7 mouse cellular contexts compared by ENCODE assay signal in the genomic region with DNA sequence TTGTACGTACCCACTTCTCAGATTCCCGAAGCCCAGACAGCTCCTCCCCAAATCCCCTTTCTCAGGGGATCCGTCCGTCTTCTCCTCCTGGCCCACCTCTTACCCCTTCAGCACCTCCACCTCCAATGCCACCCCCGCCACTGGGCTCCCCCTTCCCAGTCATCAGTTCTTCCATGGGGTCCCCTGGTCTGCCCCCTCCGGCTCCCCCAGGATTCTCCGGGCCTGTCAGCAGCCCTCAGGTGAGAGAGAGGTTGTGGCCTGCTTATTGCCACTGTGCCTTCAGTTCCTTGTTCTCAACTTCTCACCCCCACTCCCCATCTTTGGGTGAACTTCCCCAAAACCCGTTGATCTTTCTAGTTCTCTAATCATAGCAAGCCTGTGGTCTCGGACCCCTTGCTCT. TPM values are rescaled to one million over a fixed set of nuclear protein-coding genes. Genes with fewer than 3 reads are reported as not detected.
DNase-seq lines count a peak whose midpoint lies in the region; ATAC-seq and TF ChIP-seq lines count a peak whose summit lies in the region.

No protein-coding gene starts in this region.

- WGBS in lung, adult 2 months, result 49% methylated on average over 9 of the region's 9 CpGs
- 55% methylated on average over 9 of the region's 9 CpGs for WGBS in cerebellum, adult 2 months
- WGBS in forebrain, embryonic 10.5 days, result 62% methylated on average over 9 of the region's 9 CpGs
- 43% methylated on average over 9 of the region's 9 CpGs for WGBS in kidney, embryonic 15.5 days
- WGBS in midbrain, embryonic 15.5 days, result 48% methylated on average over 9 of the region's 9 CpGs

- no peak for DNase-seq in lung, adult 2 months
- DNase-seq in lung, postnatal 36 days, result no peak
- DNase-seq in cerebellum, adult 2 months, result peak; percentile 29 to 45
- no peak for DNase-seq in forebrain, embryonic 10.5 days (ENCODE audit: extremely low spot score, low spot score)
- DNase-seq in urinary bladder, postnatal 36 days (ENCODE audit: low spot score in 2 of 2), result no peak

- H3K4me3 ChIP-seq in lung, adult 2 months (replicated peaks; ENCODE audit: extremely low read depth, low read depth, low read length), result peak overlapping the region; percentile 76
- peak overlapping the region; percentile 94 for H3K4me3 ChIP-seq in cerebellum, adult 2 months (replicated peaks; ENCODE audit: insufficient read depth, low read depth, low read length)
- H3K4me3 ChIP-seq in forebrain, embryonic 10.5 days, result peak overlapping the region; percentile 98
- peak overlapping the region; percentile 75 for H3K4me3 ChIP-seq in kidney, embryonic 15.5 days (replicated peaks)
- peak overlapping the region; percentile 71 for H3K4me3 ChIP-seq in midbrain, embryonic 15.5 days

- TF ChIP-seq POLR2A in lung, adult 2 months (IDR thresholded peaks at IDR 0.05; ENCODE audit: borderline replicate concordance, extremely low read depth, low read depth, low read length), result no peak
- no peak for TF ChIP-seq POLR2A in cerebellum, adult 2 months (IDR thresholded peaks at IDR 0.05; ENCODE audit: borderline replicate concordance, insufficient read depth, low read length)

- H3K36me3 ChIP-seq in forebrain, embryonic 10.5 days (replicated peaks), result peaks cover 76% of the 10 kb centered on the region
- peaks cover 60% of the 10 kb centered on the region for H3K36me3 ChIP-seq in kidney, embryonic 15.5 days
- peaks cover 31% of the 10 kb centered on the region for H3K36me3 ChIP-seq in midbrain, embryonic 15.5 days (replicated peaks)

- peak overlapping the region; percentile 74 for H3K4me2 ChIP-seq in kidney, embryonic 15.5 days
- H3K4me2 ChIP-seq in midbrain, embryonic 15.5 days, result peak overlapping the region; percentile 80

- H3K4me1 ChIP-seq in lung, adult 2 months (ENCODE audit: control insufficient read depth, insufficient read depth, low read length), result peaks cover 11% of the 10 kb centered on the region
- peaks cover 22% of the 10 kb centered on the region for H3K4me1 ChIP-seq in cerebellum, adult 2 months (ENCODE audit: control insufficient read depth, insufficient read depth, low read length)
- peaks cover 71% of the 10 kb centered on the region for H3K4me1 ChIP-seq in forebrain, embryonic 10.5 days
- peaks cover 42% of the 10 kb centered on the region for H3K4me1 ChIP-seq in kidney, embryonic 15.5 days
- peaks cover 50% of the 10 kb centered on the region for H3K4me1 ChIP-seq in midbrain, embryonic 15.5 days

- no peak for ATAC-seq in kidney, embryonic 15.5 days (replicated peaks; ENCODE audit: low FRiP score)
- no peak for ATAC-seq in midbrain, embryonic 15.5 days (replicated peaks)

- no peak for TF ChIP-seq CTCF in lung, adult 2 months (IDR thresholded peaks at IDR 0.05; ENCODE audit: insufficient read depth, low read length)
- no peak for TF ChIP-seq CTCF in cerebellum, adult 2 months (IDR thresholded peaks at IDR 0.05; ENCODE audit: borderline replicate concordance, insufficient read depth, low read depth, low read length)

- H3K9ac ChIP-seq in kidney, embryonic 15.5 days, result peak overlapping the region; percentile 92
- peak overlapping the region; percentile 75 for H3K9ac ChIP-seq in midbrain, embryonic 15.5 days

- H3K27me3 ChIP-seq in cerebellum, adult 2 months (ENCODE audit: control insufficient read depth, insufficient read depth, low read length), result no peaks in the 10 kb centered on the region
- H3K27me3 ChIP-seq in forebrain, embryonic 10.5 days (ENCODE audit: poor library complexity, severe bottlenecking), result peaks cover 6% of the 10 kb centered on the region
- peaks cover 6% of the 10 kb centered on the region; the same call in 1 of the 2 replicates for H3K27me3 ChIP-seq in kidney, embryonic 15.5 days
- no peaks in the 10 kb centered on the region for H3K27me3 ChIP-seq in midbrain, embryonic 15.5 days (replicated peaks)

- H3K9me3 ChIP-seq in forebrain, embryonic 10.5 days, result no peaks in the 10 kb centered on the region
- H3K9me3 ChIP-seq in kidney, embryonic 15.5 days (replicated peaks), result no peaks in the 10 kb centered on the region
- no peaks in the 10 kb centered on the region for H3K9me3 ChIP-seq in midbrain, embryonic 15.5 days

- H3K27ac ChIP-seq in cerebellum, adult 2 months (ENCODE audit: insufficient read depth, low read length), result peak overlapping the region; percentile 65; the same call in 1 of the 2 replicates
- peak overlapping the region; percentile 100 for H3K27ac ChIP-seq in forebrain, embryonic 10.5 days
- peak overlapping the region; percentile 99; the same call in 1 of the 2 replicates for H3K27ac ChIP-seq in kidney, embryonic 15.5 days
- peak overlapping the region; percentile 99; the same call in 1 of the 2 replicates for H3K27ac ChIP-seq in midbrain, embryonic 15.5 days

RNA-seq across cellular contexts. Expression of gene Rxrb, which starts 1.2 kb away (rescaled TPM):
- polyA plus RNA-seq in lung, adult 2 months (2012; rRNA removed), result 63.2 and 79.8 TPM in 2 replicates
- 78.0 and 83.2 TPM in 2 replicates for polyA plus RNA-seq in cerebellum, adult 2 months (2012; rRNA removed)
- 44.5 and 48.3 TPM in 2 replicates for polyA plus RNA-seq in forebrain, embryonic 10.5 days (2016; fragmentation: Nextera tagmentation; extraction: Ambion mirVana)
- 50.5 and 53.0 TPM in 2 replicates for polyA plus RNA-seq in kidney, embryonic 15.5 days (2015; fragmentation: Nextera tagmentation; extraction: Ambion mirVana)
- 64.7 and 65.5 TPM in 2 replicates for polyA plus RNA-seq in midbrain, embryonic 15.5 days (2015; fragmentation: Nextera tagmentation; extraction: Ambion mirVana)

RNA-seq across cellular contexts. Expression of gene Slc39a7, which starts 1.3 kb away (rescaled TPM):
- polyA plus RNA-seq in lung, adult 2 months (2012; rRNA removed), result 161 and 183 TPM in 2 replicates
- polyA plus RNA-seq in cerebellum, adult 2 months (2012; rRNA removed), result 120 and 123 TPM in 2 replicates
- 203 and 206 TPM in 2 replicates for polyA plus RNA-seq in forebrain, embryonic 10.5 days (2016; fragmentation: Nextera tagmentation; extraction: Ambion mirVana)
- 197 and 211 TPM in 2 replicates for polyA plus RNA-seq in kidney, embryonic 15.5 days (2015; fragmentation: Nextera tagmentation; extraction: Ambion mirVana)
- polyA plus RNA-seq in midbrain, embryonic 15.5 days (2015; fragmentation: Nextera tagmentation; extraction: Ambion mirVana), result 178 and 184 TPM in 2 replicates

RNA-seq across cellular contexts. Expression of gene H2-Ke6, which starts 4.9 kb away (rescaled TPM):
- 91.2 and 130 TPM in 2 replicates for polyA plus RNA-seq in lung, adult 2 months (2012; rRNA removed)
- 82.9 and 89.8 TPM in 2 replicates for polyA plus RNA-seq in cerebellum, adult 2 months (2012; rRNA removed)
- 95.4 and 96.4 TPM in 2 replicates for polyA plus RNA-seq in forebrain, embryonic 10.5 days (2016; fragmentation: Nextera tagmentation; extraction: Ambion mirVana)
- 51.7 and 52.5 TPM in 2 replicates for polyA plus RNA-seq in kidney, embryonic 15.5 days (2015; fragmentation: Nextera tagmentation; extraction: Ambion mirVana)
- polyA plus RNA-seq in midbrain, embryonic 15.5 days (2015; fragmentation: Nextera tagmentation; extraction: Ambion mirVana), result 65.6 and 74.1 TPM in 2 replicates

RNA-seq across cellular contexts. Expression of gene Col11a2, which starts 6.4 kb away (rescaled TPM):
- polyA plus RNA-seq in lung, adult 2 months (2012; rRNA removed), result 1.0 and 1.3 TPM in 2 replicates
- 12.2 and 15.2 TPM in 2 replicates for polyA plus RNA-seq in cerebellum, adult 2 months (2012; rRNA removed)
- 0.74 and 0.75 TPM in 2 replicates for polyA plus RNA-seq in forebrain, embryonic 10.5 days (2016; fragmentation: Nextera tagmentation; extraction: Ambion mirVana)
- polyA plus RNA-seq in kidney, embryonic 15.5 days (2015; fragmentation: Nextera tagmentation; extraction: Ambion mirVana), result 2.2 and 6.6 TPM in 2 replicates
- polyA plus RNA-seq in midbrain, embryonic 15.5 days (2015; fragmentation: Nextera tagmentation; extraction: Ambion mirVana), result 3.2 and 4.8 TPM in 2 replicates

RNA-seq across cellular contexts. Expression of gene Ring1, which starts 8.3 kb away (rescaled TPM):
- polyA plus RNA-seq in lung, adult 2 months (2012; rRNA removed), result 40.7 and 53.6 TPM in 2 replicates
- polyA plus RNA-seq in cerebellum, adult 2 months (2012; rRNA removed), result 66.4 and 74.6 TPM in 2 replicates
- polyA plus RNA-seq in forebrain, embryonic 10.5 days (2016; fragmentation: Nextera tagmentation; extraction: Ambion mirVana), result 11.4 and 12.4 TPM in 2 replicates
- 20.3 and 21.7 TPM in 2 replicates for polyA plus RNA-seq in kidney, embryonic 15.5 days (2015; fragmentation: Nextera tagmentation; extraction: Ambion mirVana)
- 22.8 and 26.3 TPM in 2 replicates for polyA plus RNA-seq in midbrain, embryonic 15.5 days (2015; fragmentation: Nextera tagmentation; extraction: Ambion mirVana)

Comparison
In these comparisons a context has a peak if more than half of its experiments do, and no peak if none do; other contexts are left out.
1. DNase-seq: peak in cerebellum, adult 2 months (2 of 2); none in lung, adult 2 months (single experiment), lung, postnatal 36 days (single experiment), forebrain, embryonic 10.5 days (single experiment) and urinary bladder, postnatal 36 days (0 of 2).
2. Peak in every context shown above with its lines, with median percentiles within 50 percentile points of each other: H3K4me3 ChIP-seq and H3K27ac ChIP-seq.